Mouse (Mus musculus) embryo, embryonic 10.5 days (tissue): ENCODE data around the gene Tmem151a.

Experiments used
- DNase-seq: peaks from one replicate; pipeline ENCODE4 v3.0.0-alpha.2; 2015; ENCODE audit warnings: low spot score

Tmem151a gene

GRCm38 (mm10) chr19:5085145-5085863 is at the start of gene Tmem151a:
TSS of gene Tmem151a (minus strand) at chr19:5085531.
- no peak for DNase-seq

- DNase-seq: no peak
Observed at GRCm38 (mm10) chr19:5131237-5131636, 45.9 kb upstream of the Tmem151a start.

- DNase-seq: peak; percentile 25
Observed at GRCm38 (mm10) chr19:5129770-5130169, 44.4 kb upstream of the Tmem151a start.

- no peak for DNase-seq
Observed at GRCm38 (mm10) chr19:5124055-5124614, 38.8 kb upstream of the Tmem151a start.

- no peak for DNase-seq
Observed at GRCm38 (mm10) chr19:5123241-5123640, 37.9 kb upstream of the Tmem151a start.

- DNase-seq: no peak
Observed at GRCm38 (mm10) chr19:5122492-5122891, 37.2 kb upstream of the Tmem151a start.

GRCm38 (mm10) chr19:5118384-5118698 is 33.0 kb upstream of the Tmem151a start, which contains the start of gene Klc2:
TSS of gene Klc2 (minus strand) at chr19:5118560.
- no peak for DNase-seq

GRCm38 (mm10) chr19:5117494-5118383 is 32.4 kb upstream of the Tmem151a start:
- peak; percentile 95 for DNase-seq

- DNase-seq: no peak
Observed at GRCm38 (mm10) chr19:5113783-5114182, 28.5 kb upstream of the Tmem151a start.

- DNase-seq: peak; percentile 22
Observed at GRCm38 (mm10) chr19:5109659-5110453, 24.5 kb upstream of the Tmem151a start.

- no peak for DNase-seq
Observed at GRCm38 (mm10) chr19:5108702-5109101, 23.4 kb upstream of the Tmem151a start.

GRCm38 (mm10) chr19:5108271-5108575 is 22.9 kb upstream of the Tmem151a start:
- no peak for DNase-seq

GRCm38 (mm10) chr19:5107556-5108270 is 22.4 kb upstream of the Tmem151a start:
- DNase-seq: no peak

- DNase-seq: peak; percentile 99
Observed at GRCm38 (mm10) chr19:5106731-5107191, 21.4 kb upstream of the Tmem151a start, which contains the start of gene Rab1b. TSS of gene Rab1b (minus strand) at chr19:5107072.

- no peak for DNase-seq
Observed at GRCm38 (mm10) chr19:5106074-5106473, 20.7 kb upstream of the Tmem151a start.

- DNase-seq: peak; percentile 84
Observed at GRCm38 (mm10) chr19:5098363-5099143, 13.2 kb upstream of the Tmem151a start, which contains the start of gene Cnih2. TSS of gene Cnih2 (minus strand) at chr19:5098521.

- DNase-seq: peak; percentile 65
Observed at GRCm38 (mm10) chr19:5097521-5098362, 12.4 kb upstream of the Tmem151a start.

- DNase-seq: no peak
Observed at GRCm38 (mm10) chr19:5095887-5096474, 10.7 kb upstream of the Tmem151a start.
